Mouse (Mus musculus) MEL-GATA-1-ER (cell line): ENCODE measurements around the gene Olfr810.

ENCODE experiments used
- DNase-seq: peaks from one replicate; pipeline ENCODE4 v3.0.0-alpha.2; 2012; ENCODE audit warnings: low read depth; ENCODE audit errors: extremely low read depth

Olfr810 gene

DNA sequence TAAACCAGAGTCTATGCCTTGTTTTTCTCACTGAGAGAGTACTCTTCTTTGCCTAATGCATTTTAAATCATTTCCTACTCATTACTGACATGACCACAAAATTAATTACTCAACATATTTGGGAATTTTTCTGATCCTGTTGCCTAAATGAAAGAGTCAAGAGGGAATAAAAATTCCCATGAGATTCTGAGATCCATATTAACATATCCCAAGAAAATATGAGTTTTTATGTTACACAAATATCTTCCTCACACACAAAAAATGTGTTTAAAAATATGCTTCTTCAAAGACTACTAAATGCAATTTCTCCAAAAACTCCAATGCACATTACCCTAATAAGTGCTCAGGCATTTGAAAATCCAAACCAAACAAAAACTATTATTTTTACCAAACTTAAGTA is at the start of gene Olfr810:
Gene Olfr810 (minus strand): TSS at position 101 of the 400 bp plus-strand sequence.
- DNase-seq = no peak

DNA sequence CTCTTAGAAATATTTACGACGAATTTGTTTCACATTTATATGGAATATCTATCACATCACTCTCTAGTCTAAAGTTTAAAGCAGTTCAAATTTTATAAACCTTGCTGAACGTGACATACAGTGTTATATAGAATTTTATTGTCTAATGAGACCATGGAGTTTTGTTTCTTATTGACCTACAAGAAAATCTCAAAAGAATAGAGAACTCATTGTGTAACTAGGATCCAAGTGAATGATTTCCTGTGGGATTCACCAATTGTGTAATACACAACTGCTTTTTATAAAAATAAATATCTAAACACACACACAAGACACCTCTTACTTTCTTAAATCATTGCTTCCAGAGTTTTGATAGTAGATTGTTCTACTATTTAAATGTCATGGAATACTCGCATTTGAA is 9.6 kb upstream of the Olfr810 start, which contains the start of gene Olfr811:
Gene Olfr811 (minus strand): TSS at position 101 of the 400 bp plus-strand sequence.
- DNase-seq = no peak

DNA sequence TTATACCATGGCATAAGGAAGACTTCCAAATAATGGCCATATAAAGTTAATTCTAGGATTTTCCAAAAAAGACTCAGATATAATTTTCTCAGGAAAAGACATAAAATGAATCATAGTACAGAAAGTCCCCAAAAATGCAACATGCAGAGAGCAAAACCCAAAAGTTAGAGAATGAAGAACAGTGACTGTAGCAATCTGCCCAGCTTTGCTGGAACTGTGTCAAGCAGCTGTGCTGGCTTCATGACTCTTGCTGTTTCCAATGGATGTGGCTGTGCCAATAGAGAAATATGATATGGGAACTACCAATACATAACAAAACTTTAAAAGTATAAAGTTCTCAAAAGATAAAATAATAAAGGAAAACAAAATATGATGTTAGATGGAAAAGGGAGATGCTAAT is 16.6 kb downstream of the Olfr810 start:
- no peak for DNase-seq

DNA sequence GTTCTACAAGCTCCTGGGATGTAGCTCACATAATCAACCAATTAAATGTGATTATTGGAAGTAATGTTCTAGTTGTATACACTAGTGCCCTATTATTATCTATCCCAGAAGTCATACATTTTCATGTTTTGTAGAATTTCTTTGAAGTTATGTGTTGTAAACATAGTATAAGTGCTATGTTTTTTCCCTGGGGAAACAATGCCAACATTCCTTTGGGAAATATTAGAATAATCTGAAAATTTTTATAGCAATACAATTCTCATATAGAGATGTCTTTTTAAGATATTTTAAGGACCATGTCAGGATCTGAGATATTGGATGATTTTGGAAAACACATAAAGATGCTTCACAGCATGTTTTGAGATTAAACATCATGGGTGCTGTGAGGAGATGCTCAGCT is 20.4 kb downstream of the Olfr810 start, which contains the start of gene Olfr809:
Gene Olfr809 (plus strand): TSS at position 301 of the 400 bp plus-strand sequence.
- no peak for DNase-seq

DNA sequence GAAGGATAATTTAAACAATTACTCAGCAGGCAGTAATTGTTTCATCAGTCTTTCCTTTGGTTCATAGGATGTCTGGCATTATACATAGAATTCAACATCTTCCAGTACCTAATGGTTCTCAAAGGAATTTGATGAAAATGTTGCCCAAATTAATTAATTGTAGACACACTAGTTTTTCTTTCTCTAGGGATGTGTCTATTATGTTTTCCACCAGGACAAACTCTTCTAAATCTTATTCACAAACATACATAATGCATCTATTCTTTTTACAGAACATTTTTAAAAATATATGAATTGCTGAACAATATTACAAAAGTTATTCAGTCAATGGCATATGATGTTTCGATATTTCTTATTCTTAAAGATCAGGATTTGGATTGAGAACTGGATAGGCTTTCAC is 29.5 kb downstream of the Olfr810 start, which contains the start of gene Olfr808:
Gene Olfr808 (plus strand): TSS at position 301 of the 400 bp plus-strand sequence.
- no peak for DNase-seq

DNA sequence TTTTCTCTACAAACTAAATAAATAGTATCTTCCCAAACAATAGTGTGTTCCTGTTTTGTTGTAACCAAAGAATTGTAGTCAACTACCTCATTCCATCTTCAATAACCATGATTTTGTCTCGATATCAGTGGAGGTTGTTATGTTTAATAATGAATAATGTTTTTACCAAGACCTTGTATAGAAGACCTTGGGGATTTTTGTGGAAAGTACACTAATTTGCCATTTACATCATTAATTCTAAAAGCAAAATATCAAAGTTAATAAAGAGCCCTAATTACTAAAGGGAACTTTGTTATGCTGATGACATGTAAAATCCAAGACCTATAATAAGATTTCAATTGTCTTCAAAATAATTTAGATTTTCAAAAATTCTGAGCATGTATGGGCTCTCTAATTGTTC is 37.0 kb downstream of the Olfr810 start, which contains the start of gene Olfr807:
Gene Olfr807 (minus strand): TSS at position 101 of the 400 bp plus-strand sequence.
- DNase-seq = no peak

DNA sequence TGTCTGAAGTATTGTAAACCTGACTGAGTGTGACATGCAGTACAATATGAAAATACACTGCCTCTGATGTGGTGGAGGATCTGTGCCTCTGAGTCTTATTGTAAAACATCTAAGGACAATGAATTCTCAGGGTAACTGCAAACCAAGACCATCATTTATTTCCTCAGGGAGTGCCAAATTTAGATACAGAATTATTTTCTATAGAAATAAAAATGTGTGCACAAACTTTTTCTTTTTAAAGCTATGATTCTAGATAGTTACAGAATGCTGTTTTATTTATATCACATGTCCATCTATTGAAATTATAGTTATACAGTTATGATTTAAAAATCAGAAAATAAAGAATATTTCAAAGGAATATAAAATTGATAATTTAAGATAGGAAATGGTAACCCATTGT is 52.9 kb downstream of the Olfr810 start, which contains the start of gene Olfr806:
Gene Olfr806 (minus strand): TSS at position 101 of the 400 bp plus-strand sequence.
- DNase-seq = no peak
